Mouse (Mus musculus): ENCODE measurements around the gene Rps6ka2. TPM values are rescaled to one million over a fixed set of nuclear protein-coding genes. Genes with fewer than 3 reads are reported as not detected.

The Rps6ka2 gene
- polyA plus RNA-seq, 1 experiment from 2014 or later, result 1.6 TPM

GRCm38 (mm10) chr17:7206434-7207145 is 36.7 kb downstream of the Rps6ka2 start:
- Histone ChIP-seq H3K4me2 (no peak overlapping the region), H3K27me3 (no peaks in the 10 kb centered on the region), H3K9ac (no peak overlapping the region), H3K27ac (no peak overlapping the region), H3K36me3 (no peaks in the 10 kb centered on the region), H3K4me1 (replicated peaks) (no peaks in the 10 kb centered on the region), H3K9me3 (replicated peaks) (no peaks in the 10 kb centered on the region), H3K4me3 (replicated peaks) (no peak overlapping the region)
- ATAC-seq (ENCODE audit: low read depth) (no peak), DNase-seq (no peak)
- WGBS (ENCODE audit: insufficient replicate concordance), result 62% methylated on average over 6 of the region's 6 CpGs

DNA sequence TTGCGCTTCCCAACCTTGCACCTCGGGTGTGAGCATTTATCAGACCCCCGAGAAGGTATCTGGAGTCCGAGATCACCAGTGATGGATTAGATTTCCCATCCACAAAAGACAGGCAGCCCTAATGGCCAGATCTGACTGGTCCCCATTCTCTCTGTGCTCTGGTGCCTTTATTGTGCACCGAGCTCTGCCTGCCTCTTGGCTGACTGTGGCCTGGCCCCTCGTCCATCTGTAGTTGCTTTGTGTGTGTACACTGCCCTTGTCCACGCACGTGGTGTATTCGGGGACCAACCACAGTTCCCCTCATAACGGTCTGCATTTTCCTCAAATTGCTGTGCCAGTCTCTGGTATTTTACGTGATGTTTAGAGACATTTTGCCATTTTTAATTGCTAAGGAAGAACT is 40.7 kb downstream of the Rps6ka2 start:
- WGBS (ENCODE audit: insufficient replicate concordance), result 66% methylated on average over 11 of the region's 11 CpGs
- Histone ChIP-seq H3K36me3 (no peaks in the 10 kb centered on the region), H3K4me1 (replicated peaks) (no peaks in the 10 kb centered on the region), H3K27ac (no peak overlapping the region), H3K9ac (no peak overlapping the region), H3K9me3 (replicated peaks) (no peaks in the 10 kb centered on the region), H3K4me2 (no peak overlapping the region), H3K4me3 (replicated peaks) (no peak overlapping the region), H3K27me3 (no peaks in the 10 kb centered on the region)
- ATAC-seq (ENCODE audit: low read depth) (no peak), DNase-seq (no peak)

- Histone ChIP-seq H3K4me1 (replicated peaks) (no peaks in the 10 kb centered on the region), H3K4me3 (replicated peaks) (no peak overlapping the region), H3K9me3 (replicated peaks) (no peaks in the 10 kb centered on the region), H3K36me3 (no peaks in the 10 kb centered on the region), H3K9ac (no peak overlapping the region), H3K27me3 (no peaks in the 10 kb centered on the region), H3K4me2 (no peak overlapping the region), H3K27ac (no peak overlapping the region)
- WGBS (ENCODE audit: insufficient replicate concordance), result 72% methylated on average over 4 of the region's 4 CpGs
- DNase-seq (no peak), ATAC-seq (ENCODE audit: low read depth) (no peak)
Observed at GRCm38 (mm10) chr17:7211893-7212292, 42.0 kb downstream of the Rps6ka2 start.

DNA sequence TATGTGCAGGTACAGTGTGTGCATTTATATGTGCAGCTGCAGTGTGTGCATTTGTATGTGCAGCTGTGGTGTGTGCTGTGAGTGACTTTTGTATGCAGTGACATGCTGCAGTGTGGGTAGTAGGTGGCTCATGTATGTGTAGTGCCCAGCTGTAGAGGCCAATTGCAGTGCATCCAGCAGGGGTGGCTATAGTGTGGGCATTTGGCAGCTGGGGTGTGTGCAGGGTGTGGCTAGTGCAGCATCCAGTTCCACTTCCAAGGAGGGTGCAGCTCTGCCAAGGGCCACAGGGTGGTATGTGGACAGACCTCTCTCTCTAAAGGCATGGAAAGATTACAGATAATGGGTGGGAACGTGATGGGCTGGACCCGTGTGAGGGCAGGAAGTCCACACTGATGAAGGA is 43.3 kb downstream of the Rps6ka2 start:
- H3K4me1 ChIP-seq (replicated peaks), result no peaks in the 10 kb centered on the region
- H3K4me2 ChIP-seq, result no peak overlapping the region
- ATAC-seq (ENCODE audit: low read depth), result no peak
- WGBS (ENCODE audit: insufficient replicate concordance), result 38% methylated on average over 2 of the region's 2 CpGs
- H3K9me3 ChIP-seq (replicated peaks), result no peaks in the 10 kb centered on the region
- H3K36me3 ChIP-seq, result no peaks in the 10 kb centered on the region
- no peak overlapping the region for H3K9ac ChIP-seq
- H3K27ac ChIP-seq, result no peak overlapping the region
- no peak overlapping the region for H3K4me3 ChIP-seq (replicated peaks)
- H3K27me3 ChIP-seq, result no peaks in the 10 kb centered on the region
- DNase-seq, result no peak

DNA sequence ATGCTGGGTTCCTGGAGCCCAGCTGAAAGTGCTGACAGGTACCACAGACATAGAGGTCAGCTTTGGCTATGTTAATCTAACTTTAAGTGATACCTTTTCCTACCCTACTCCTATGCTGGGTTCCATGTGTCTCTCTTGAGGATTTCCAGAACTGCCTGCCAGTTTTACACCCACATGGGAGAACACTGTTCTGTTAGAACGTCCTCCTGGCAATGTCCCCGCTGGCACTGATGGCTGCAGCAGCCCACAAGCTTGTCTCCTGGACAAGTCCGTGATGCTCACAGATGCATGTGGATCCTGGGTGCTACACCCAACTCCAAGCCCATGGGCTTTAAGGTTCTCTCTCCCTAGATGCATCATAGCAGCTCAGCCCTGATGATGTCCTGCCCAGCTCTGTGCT is 44.1 kb downstream of the Rps6ka2 start:
- 79% methylated on average over 3 of the region's 3 CpGs for WGBS (ENCODE audit: insufficient replicate concordance)
- H3K36me3 ChIP-seq, result no peaks in the 10 kb centered on the region
- no peaks in the 10 kb centered on the region for H3K9me3 ChIP-seq (replicated peaks)
- H3K27ac ChIP-seq, result no peak overlapping the region
- DNase-seq, result no peak
- no peak for ATAC-seq (ENCODE audit: low read depth)
- no peak overlapping the region for H3K4me2 ChIP-seq
- H3K4me3 ChIP-seq (replicated peaks), result no peak overlapping the region
- no peaks in the 10 kb centered on the region for H3K27me3 ChIP-seq
- H3K9ac ChIP-seq, result no peak overlapping the region
- no peaks in the 10 kb centered on the region for H3K4me1 ChIP-seq (replicated peaks)

- no peaks in the 10 kb centered on the region for H3K36me3 ChIP-seq
- H3K4me1 ChIP-seq (replicated peaks), result no peaks in the 10 kb centered on the region
- no peak overlapping the region for H3K4me3 ChIP-seq (replicated peaks)
- no peaks in the 10 kb centered on the region for H3K9me3 ChIP-seq (replicated peaks)
- no peak overlapping the region for H3K9ac ChIP-seq
- no peak overlapping the region for H3K4me2 ChIP-seq
- no peaks in the 10 kb centered on the region for H3K27me3 ChIP-seq
- 57% methylated on average over 11 of the region's 11 CpGs for WGBS (ENCODE audit: insufficient replicate concordance)
- no peak overlapping the region for H3K27ac ChIP-seq
- DNase-seq (no peak), ATAC-seq (ENCODE audit: low read depth) (no peak)
Observed at GRCm38 (mm10) chr17:7217791-7218329, 47.9 kb downstream of the Rps6ka2 start.

GRCm38 (mm10) chr17:7218396-7218795 is 48.5 kb downstream of the Rps6ka2 start:
- 60% methylated on average over 9 of the region's 9 CpGs for WGBS (ENCODE audit: insufficient replicate concordance)
- Histone ChIP-seq H3K4me3 (replicated peaks) (no peak overlapping the region), H3K4me2 (no peak overlapping the region), H3K9me3 (replicated peaks) (no peaks in the 10 kb centered on the region), H3K27ac (no peak overlapping the region), H3K9ac (no peak overlapping the region), H3K27me3 (no peaks in the 10 kb centered on the region), H3K36me3 (no peaks in the 10 kb centered on the region), H3K4me1 (replicated peaks) (no peaks in the 10 kb centered on the region)
- DNase-seq (no peak), ATAC-seq (ENCODE audit: low read depth) (no peak)

DNA sequence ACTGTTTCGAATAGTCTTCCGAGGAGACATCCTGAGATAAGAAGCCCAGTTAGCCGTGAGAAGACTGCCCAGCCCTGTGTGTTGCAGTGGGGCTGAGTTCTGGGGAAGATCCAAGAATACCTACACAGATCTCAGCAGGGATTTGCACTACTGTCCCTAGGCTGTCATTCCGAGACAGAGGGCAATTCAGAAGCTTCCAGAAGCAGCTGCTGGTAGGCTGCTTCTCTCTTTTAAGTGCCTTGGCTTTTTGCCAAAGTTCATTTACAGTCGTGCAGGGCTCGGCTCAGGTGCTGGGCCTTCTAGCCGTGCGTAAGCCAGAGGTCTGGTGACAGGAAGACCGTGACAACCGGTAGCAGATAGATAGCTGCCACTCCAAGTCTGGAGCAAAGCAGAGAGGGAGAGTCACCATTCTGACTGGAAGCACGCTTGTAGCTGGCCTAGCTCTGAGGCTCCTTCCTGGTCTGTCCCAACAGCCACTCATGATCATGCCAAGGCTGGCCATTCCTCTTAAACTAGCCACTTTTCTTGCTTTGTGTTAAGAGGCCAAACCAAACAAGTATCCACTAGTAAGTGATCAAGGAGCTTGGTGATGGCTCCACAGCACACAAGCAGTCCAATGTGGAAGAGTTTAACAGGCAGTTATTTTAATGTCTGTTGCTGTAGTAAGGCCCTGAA is 49.3 kb downstream of the Rps6ka2 start:
- Histone ChIP-seq H3K36me3 (no peaks in the 10 kb centered on the region), H3K27ac (no peak overlapping the region), H3K9ac (no peak overlapping the region), H3K27me3 (no peaks in the 10 kb centered on the region), H3K4me2 (no peak overlapping the region), H3K9me3 (replicated peaks) (no peaks in the 10 kb centered on the region), H3K4me1 (replicated peaks) (no peaks in the 10 kb centered on the region), H3K4me3 (replicated peaks) (no peak overlapping the region)
- DNase-seq (no peak), ATAC-seq (ENCODE audit: low read depth) (no peak)
- 45% methylated on average over 11 of the region's 11 CpGs for WGBS (ENCODE audit: insufficient replicate concordance)

GRCm38 (mm10) chr17:7221310-7221709 is 51.4 kb downstream of the Rps6ka2 start:
- Histone ChIP-seq H3K4me2 (no peak overlapping the region), H3K9me3 (replicated peaks) (no peaks in the 10 kb centered on the region), H3K4me3 (replicated peaks) (no peak overlapping the region), H3K4me1 (replicated peaks) (no peaks in the 10 kb centered on the region), H3K27me3 (no peaks in the 10 kb centered on the region), H3K36me3 (no peaks in the 10 kb centered on the region), H3K27ac (no peak overlapping the region), H3K9ac (no peak overlapping the region)
- WGBS (ENCODE audit: insufficient replicate concordance), result 60% methylated on average over 4 of the region's 4 CpGs
- ATAC-seq (ENCODE audit: low read depth) (no peak), DNase-seq (no peak)

- no peaks in the 10 kb centered on the region for H3K4me1 ChIP-seq (replicated peaks)
- no peak overlapping the region for H3K4me2 ChIP-seq
- H3K27me3 ChIP-seq, result no peaks in the 10 kb centered on the region
- no peak overlapping the region for H3K27ac ChIP-seq
- no peak for ATAC-seq (ENCODE audit: low read depth)
- WGBS (ENCODE audit: insufficient replicate concordance), result 10% methylated on average over 3 of the region's 3 CpGs
- DNase-seq, result no peak
- no peak overlapping the region for H3K9ac ChIP-seq
- H3K4me3 ChIP-seq (replicated peaks), result no peak overlapping the region
- H3K36me3 ChIP-seq, result no peaks in the 10 kb centered on the region
- H3K9me3 ChIP-seq (replicated peaks), result no peaks in the 10 kb centered on the region
Observed at GRCm38 (mm10) chr17:7222198-7222597, 52.3 kb downstream of the Rps6ka2 start.

GRCm38 (mm10) chr17:7228545-7228944 is 58.6 kb downstream of the Rps6ka2 start:
- DNase-seq (no peak), ATAC-seq (ENCODE audit: low read depth) (no peak)
- Histone ChIP-seq H3K27ac (no peak overlapping the region), H3K4me1 (replicated peaks) (no peaks in the 10 kb centered on the region), H3K4me3 (replicated peaks) (no peak overlapping the region), H3K9ac (no peak overlapping the region), H3K4me2 (no peak overlapping the region), H3K9me3 (replicated peaks) (no peaks in the 10 kb centered on the region), H3K27me3 (no peaks in the 10 kb centered on the region), H3K36me3 (no peaks in the 10 kb centered on the region)
- whole genome bisulfite sequencing (ENCODE audit: insufficient replicate concordance), result 82% methylated on average over 9 of the region's 9 CpGs

- WGBS (ENCODE audit: insufficient replicate concordance), result 57% methylated on average over 4 of the region's 4 CpGs
- no peak for ATAC-seq (ENCODE audit: low read depth)
- Histone ChIP-seq H3K4me2 (no peak overlapping the region), H3K9me3 (replicated peaks) (no peaks in the 10 kb centered on the region), H3K27ac (no peak overlapping the region), H3K36me3 (no peaks in the 10 kb centered on the region), H3K4me1 (replicated peaks) (no peaks in the 10 kb centered on the region), H3K9ac (no peak overlapping the region), H3K4me3 (replicated peaks) (no peak overlapping the region), H3K27me3 (no peaks in the 10 kb centered on the region)
- no peak for DNase-seq
Observed at GRCm38 (mm10) chr17:7231312-7231711, 61.4 kb downstream of the Rps6ka2 start.

Data from liver, embryonic 13.5 days (tissue).